Mouse (Mus musculus): Measurements from ENCODE around the gene Samsn1. TPM values are rescaled to one million over a fixed set of nuclear protein-coding genes. Genes with fewer than 3 reads are reported as not detected.

Gene Samsn1
- total RNA-seq (2023) = 10 to 100 TPM; 23.2 to 26.4 TPM

GRCm38 (mm10) chr16:76022181-76022580 lies at the start of gene Samsn1:
TSS of gene Samsn1 (minus strand) at chr16:76022281.

Data from T-cell, adult 66 days (primary cell).